Mouse (Mus musculus) layer of hippocampus, postnatal 10 days (tissue): ENCODE measurements around the gene Gm14403. TPM values are rescaled to one million over a fixed set of nuclear protein-coding genes. Genes with fewer than 3 reads are reported as not detected.
"Not testable (repeated sequence)": the region's sequence is repeated elsewhere in the genome, so short reads cannot be mapped to it uniquely, and the experiment has no call there.

ENCODE experiments used
- DNase-seq, 2 experiments: peaks; one replicate each; pipeline ENCODE4 v3.0.0; 2021; ENCODE audit warnings: low spot score in 2 of 2
- long read RNA-seq: library from polyadenylated mRNA; stranded (forward); transcript quantifications from one replicate; pipeline ENCODE4 v2.0.0, GENCODE M21; 2023
- total RNA-seq, 2 experiments: library from RNA; stranded (reverse); gene quantifications; 2 replicates each; pipeline ENCODE4 v1.2.3; 2021

Gm14403 gene
- total RNA-seq = 10 to 100 TPM; 28.2 to 29.1 TPM
- long read RNA-seq, partial matches to known transcripts = 3 of 17 reads
- long read RNA-seq, other reads (novel, unspliced or antisense) = 14 of 17 reads

GRCm38 (mm10) chr2:177498067-177498466 lies at the start of gene Gm14403:
Gene Gm14403, plus strand, starts transcription at chr2:177498215.
- DNase-seq = peak; percentile 34 to 47

GRCm38 (mm10) chr2:177464676-177465075 lies 33.3 kb upstream of the Gm14403 start, which contains the start of gene Zfp970:
Gene Zfp970, plus strand, starts transcription at chr2:177464733.
- DNase-seq = peak in 1 of 2 experiments; percentile 13

- not testable (repeated sequence) for DNase-seq
Measured at GRCm38 (mm10) chr2:177468222-177468621, 29.8 kb upstream of the Gm14403 start.

- DNase-seq = not testable (repeated sequence)
Measured at GRCm38 (mm10) chr2:177472261-177472660, 25.8 kb upstream of the Gm14403 start.

GRCm38 (mm10) chr2:177481971-177482370 lies 16.0 kb upstream of the Gm14403 start:
- not testable (repeated sequence) for DNase-seq

- not testable (repeated sequence) for DNase-seq
Measured at GRCm38 (mm10) chr2:177483238-177483948, 14.6 kb upstream of the Gm14403 start.

GRCm38 (mm10) chr2:177499182-177499581 lies 1.2 kb downstream of the Gm14403 start:
- not testable (repeated sequence) for DNase-seq

GRCm38 (mm10) chr2:177505211-177505719 lies 7.2 kb downstream of the Gm14403 start:
- DNase-seq = not testable (repeated sequence)

GRCm38 (mm10) chr2:177511381-177511780 lies 13.4 kb downstream of the Gm14403 start:
- DNase-seq = not testable (repeated sequence)

GRCm38 (mm10) chr2:177511972-177512371 lies 14.0 kb downstream of the Gm14403 start:
- not testable (repeated sequence) for DNase-seq

GRCm38 (mm10) chr2:177513991-177514479 lies 16.0 kb downstream of the Gm14403 start:
- DNase-seq = not testable (repeated sequence)

GRCm38 (mm10) chr2:177517746-177518145 lies 19.7 kb downstream of the Gm14403 start:
- not testable (repeated sequence) for DNase-seq

- DNase-seq = not testable (repeated sequence)
Measured at GRCm38 (mm10) chr2:177518354-177518753, 20.3 kb downstream of the Gm14403 start.

- DNase-seq = not testable (repeated sequence)
Measured at GRCm38 (mm10) chr2:177518960-177519359, 20.9 kb downstream of the Gm14403 start.

GRCm38 (mm10) chr2:177520035-177520434 lies 22.0 kb downstream of the Gm14403 start:
- no peak for DNase-seq

- DNase-seq = no peak
Measured at GRCm38 (mm10) chr2:177523061-177523460, 25.0 kb downstream of the Gm14403 start.

- DNase-seq = not testable (repeated sequence)
Measured at GRCm38 (mm10) chr2:177523674-177524073, 25.7 kb downstream of the Gm14403 start.

GRCm38 (mm10) chr2:177524171-177524570 lies 26.2 kb downstream of the Gm14403 start:
- not testable (repeated sequence) for DNase-seq

- DNase-seq = no peak
Measured at GRCm38 (mm10) chr2:177535876-177536275, 37.9 kb downstream of the Gm14403 start.

- not testable (repeated sequence) for DNase-seq
Measured at GRCm38 (mm10) chr2:177537141-177537540, 39.1 kb downstream of the Gm14403 start.

GRCm38 (mm10) chr2:177537717-177538116 lies 39.7 kb downstream of the Gm14403 start:
- DNase-seq = not testable (repeated sequence)

GRCm38 (mm10) chr2:177555261-177555660 lies 57.2 kb downstream of the Gm14403 start:
- not testable (repeated sequence) for DNase-seq
